Mouse (Mus musculus): Measurements from ENCODE around the gene Spen.

Gene Spen

GRCm38 (mm10) chr4:141419398-141420191 lies 118.8 kb downstream of the Spen start:
- DNase-seq, result peak; percentile 58 to 61

Data from spleen, adult 18-20 months (tissue).